Mouse (Mus musculus) spleen, adult 18-20 months (tissue): ENCODE results near the gene Adamts8.

Experiments
- DNase-seq, 2 experiments: peaks; one replicate each; pipeline ENCODE4 v3.0.0; 2022; ENCODE audit warnings: mixed read lengths in 2 of 2

The Adamts8 gene

GRCm38 (mm10) chr9:30922197-30922894, 20.0 kb upstream of the Adamts8 start, which contains the start of gene Adamts15:
Gene Adamts15, minus strand, starts transcription at chr9:30922452.
- no peak for DNase-seq

GRCm38 (mm10) chr9:30928759-30929158, 13.6 kb upstream of the Adamts8 start:
- DNase-seq, result no peak

GRCm38 (mm10) chr9:30932346-30932745, 10.0 kb upstream of the Adamts8 start:
- DNase-seq, result no peak

GRCm38 (mm10) chr9:30934827-30935226, 7.5 kb upstream of the Adamts8 start:
- no peak for DNase-seq

- DNase-seq, result no peak
Measured at GRCm38 (mm10) chr9:30936674-30937438, 5.5 kb upstream of the Adamts8 start.

GRCm38 (mm10) chr9:30940328-30940727, 2.0 kb upstream of the Adamts8 start:
- DNase-seq, result peak; percentile 13 to 55

GRCm38 (mm10) chr9:30943341-30943740, 979 bp downstream of the Adamts8 start:
- no peak for DNase-seq

GRCm38 (mm10) chr9:30944234-30944633, 1.9 kb downstream of the Adamts8 start:
- DNase-seq, result no peak

- DNase-seq, result no peak
Measured at GRCm38 (mm10) chr9:30945276-30945675, 2.9 kb downstream of the Adamts8 start.

- no peak for DNase-seq
Measured at GRCm38 (mm10) chr9:30949422-30949821, 7.1 kb downstream of the Adamts8 start.

GRCm38 (mm10) chr9:30949971-30950370, 7.6 kb downstream of the Adamts8 start:
- no peak for DNase-seq

- DNase-seq, result no peak
Measured at GRCm38 (mm10) chr9:30950592-30950991, 8.2 kb downstream of the Adamts8 start.

- DNase-seq, result no peak
Measured at GRCm38 (mm10) chr9:30951461-30951860, 9.1 kb downstream of the Adamts8 start.

GRCm38 (mm10) chr9:30953287-30953686, 10.9 kb downstream of the Adamts8 start:
- no peak for DNase-seq

GRCm38 (mm10) chr9:30955246-30955645, 12.9 kb downstream of the Adamts8 start:
- DNase-seq, result no peak

GRCm38 (mm10) chr9:30963780-30964179, 21.4 kb downstream of the Adamts8 start:
- DNase-seq, result no peak

GRCm38 (mm10) chr9:30964685-30965084, 22.3 kb downstream of the Adamts8 start:
- no peak for DNase-seq

- no peak for DNase-seq
Measured at GRCm38 (mm10) chr9:30966881-30967280, 24.5 kb downstream of the Adamts8 start.

GRCm38 (mm10) chr9:30968130-30968529, 25.8 kb downstream of the Adamts8 start:
- no peak for DNase-seq

- DNase-seq, result no peak
Measured at GRCm38 (mm10) chr9:30970001-30970400, 27.6 kb downstream of the Adamts8 start.

GRCm38 (mm10) chr9:30971967-30972366, 29.6 kb downstream of the Adamts8 start:
- DNase-seq, result no peak

- no peak for DNase-seq
Measured at GRCm38 (mm10) chr9:30976339-30977023, 34.1 kb downstream of the Adamts8 start.

- DNase-seq, result no peak
Measured at GRCm38 (mm10) chr9:30980467-30980866, 38.1 kb downstream of the Adamts8 start.

GRCm38 (mm10) chr9:30985782-30986181, 43.4 kb downstream of the Adamts8 start:
- DNase-seq, result no peak
